Mouse (Mus musculus) ES-Bruce4 (cell line): ENCODE results near the gene Slc7a1.

Experiments
- CTCF ChIP-seq: IDR thresholded peaks from one replicate; pipeline ENCODE4 v1.8.1; 2011; ENCODE audit warnings: low read depth, low read length
- EP300 ChIP-seq: IDR thresholded peaks from 2 replicates; pipeline ENCODE4 v1.6.1; 2011; ENCODE audit warnings: low read depth, low read length; ENCODE audit not compliant: insufficient read depth

GRCm38 (mm10) chr5:148371375-148371774 is 28.3 kb downstream of the Slc7a1 start:
- TF ChIP-seq EP300: no peak
- no peak for TF ChIP-seq CTCF
